Mouse (Mus musculus): Measurements from ENCODE around the gene Gm20837. TPM values are rescaled to one million over a fixed set of nuclear protein-coding genes. Genes with fewer than 3 reads are reported as not detected.
"Not testable (repeated sequence)": the region's sequence is repeated elsewhere in the genome, so short reads cannot be mapped to it uniquely, and the experiment has no call there.

Gm20837 gene
- polyA plus RNA-seq (2012; rRNA removed): not detected in 2 replicates

- DNase-seq (ENCODE audit: low read depth): not testable (repeated sequence)
Measured at GRCm38 (mm10) chrY:90400948-90401347, at the start of gene Gm20837. TSS of gene Gm20837 (plus strand) at chrY:90401248.

All from brain, embryonic 14.5 days (tissue).